Mouse (Mus musculus): ENCODE data around the gene Gp5.
A peak's percentile ranks its signal among the peaks of the same experiment; 100 is the strongest.

Gene Gp5

GRCm38 (mm10) chr16:30275558-30276340 lies 34.8 kb downstream of the Gp5 start:
- no peak for DNase-seq

DNA sequence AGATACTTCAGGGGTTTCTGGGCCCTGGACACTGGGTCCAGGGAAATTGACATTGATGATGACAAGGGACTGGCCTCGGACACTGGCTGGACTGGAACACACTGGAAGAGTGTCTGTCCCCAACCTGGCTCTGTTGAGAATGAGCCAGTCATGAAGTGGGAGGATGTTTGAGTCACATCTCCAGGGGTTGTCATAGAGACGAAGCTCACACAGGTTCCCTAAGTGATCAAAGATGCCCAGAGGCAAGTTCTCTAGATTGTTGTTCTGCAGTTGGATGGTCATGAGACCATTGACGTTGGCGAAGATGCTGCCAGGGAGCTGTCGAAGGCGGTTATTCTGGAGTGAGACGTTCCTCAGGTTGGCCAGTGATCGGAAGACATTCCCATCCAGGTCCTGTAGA lies 37.5 kb downstream of the Gp5 start:
- DNase-seq: no peak

DNA sequence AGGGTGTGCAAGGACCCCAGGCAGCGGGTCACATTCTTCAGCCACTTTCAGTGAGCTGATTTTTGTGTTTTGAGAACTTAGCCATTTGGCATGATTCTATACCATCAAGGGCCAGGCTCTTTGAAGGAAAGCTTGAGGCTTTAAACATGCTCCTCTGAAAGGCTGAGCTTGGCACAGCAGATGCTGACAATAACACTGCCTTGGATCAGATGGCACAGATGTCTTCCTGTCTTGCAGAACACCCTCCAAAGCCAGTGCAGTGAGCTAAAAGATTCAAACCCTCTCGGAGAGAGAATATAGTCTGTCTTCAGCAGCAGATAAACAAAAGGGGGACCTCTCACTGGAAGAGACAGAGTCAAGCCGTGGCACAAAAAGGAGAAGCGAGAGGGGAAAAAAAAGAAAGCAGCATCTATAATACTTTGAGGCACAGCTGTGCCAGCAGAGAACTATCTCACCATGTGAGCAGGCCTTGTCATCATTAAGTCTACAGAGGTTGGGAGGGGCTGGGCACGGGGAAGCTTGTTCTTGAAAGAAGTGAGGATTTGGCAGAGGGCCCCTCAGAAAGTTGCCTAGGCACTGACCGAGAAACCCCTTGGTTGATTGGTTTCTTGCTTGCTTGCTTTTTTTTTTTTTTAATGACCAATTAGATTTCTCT lies 38.5 kb downstream of the Gp5 start:
- DNase-seq: no peak

DNA sequence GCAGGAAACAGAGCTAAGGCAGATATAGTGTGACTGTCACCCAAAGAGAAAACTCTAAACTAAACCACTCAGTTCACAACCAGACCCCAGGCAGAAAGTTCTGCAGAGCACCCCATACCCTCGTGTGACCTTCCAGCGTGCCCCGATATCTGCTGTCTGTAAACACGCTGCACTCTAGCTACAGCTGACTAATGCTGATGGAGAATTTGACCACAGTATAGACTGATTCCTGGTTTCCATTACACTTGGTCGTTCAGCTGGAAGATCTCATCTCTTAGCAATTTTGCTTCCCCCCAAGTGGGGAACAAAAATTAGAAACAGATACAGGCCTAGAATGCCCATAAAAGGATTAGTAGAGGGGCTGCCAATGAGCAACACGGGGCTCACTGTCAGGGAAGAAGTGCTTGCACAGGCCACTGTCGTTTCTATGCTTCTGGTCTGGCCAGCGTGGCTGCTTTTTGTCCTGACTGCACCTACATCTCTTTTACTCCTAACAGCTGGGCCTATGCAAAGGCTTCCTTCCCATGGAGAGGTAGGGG lies 39.3 kb downstream of the Gp5 start:
- no peak for DNase-seq

DNA sequence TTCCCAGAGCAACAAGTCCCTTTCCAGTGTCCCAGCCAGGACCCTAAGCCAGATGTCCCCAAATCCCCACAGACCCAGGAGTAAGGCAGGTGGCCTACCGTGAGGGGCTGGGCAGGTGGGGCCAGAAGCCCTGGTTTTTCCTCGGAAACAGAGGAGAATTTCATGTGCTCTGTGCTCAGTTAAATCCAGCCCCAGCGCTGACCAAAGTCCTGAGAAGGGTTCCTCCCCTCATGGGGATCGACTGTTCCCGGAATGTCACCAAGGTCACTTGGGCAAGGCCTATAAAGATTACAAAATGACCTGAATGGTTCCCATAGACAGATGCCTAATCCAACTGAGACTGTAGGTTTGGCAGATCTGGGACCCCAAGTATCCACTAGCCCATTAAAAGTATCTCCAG lies 43.2 kb downstream of the Gp5 start, which contains the start of gene Cpn2:
Cpn2 (minus strand) TSS at position 141 of the 400 bp plus-strand sequence.
- no peak for DNase-seq

DNA sequence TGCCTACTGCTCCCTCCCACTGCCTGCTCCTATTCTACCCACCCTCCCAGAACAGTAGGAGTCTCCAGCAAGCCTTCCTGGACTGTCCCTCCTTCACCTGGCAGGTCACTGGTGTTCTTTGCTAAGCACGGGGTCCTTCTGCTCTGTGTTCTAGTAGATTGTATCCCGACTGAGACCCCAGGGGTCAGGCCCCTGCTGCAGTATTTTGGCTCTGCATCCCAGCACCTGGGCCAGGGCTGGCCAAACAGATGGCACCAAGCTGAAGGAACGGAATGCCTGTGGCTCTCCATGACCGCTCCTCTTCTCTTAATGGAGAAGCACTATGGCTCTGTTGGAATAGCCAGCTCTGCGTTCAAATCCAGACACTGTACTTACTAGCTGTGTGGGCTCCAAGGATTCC lies 44.0 kb downstream of the Gp5 start:
- no peak for DNase-seq

DNA sequence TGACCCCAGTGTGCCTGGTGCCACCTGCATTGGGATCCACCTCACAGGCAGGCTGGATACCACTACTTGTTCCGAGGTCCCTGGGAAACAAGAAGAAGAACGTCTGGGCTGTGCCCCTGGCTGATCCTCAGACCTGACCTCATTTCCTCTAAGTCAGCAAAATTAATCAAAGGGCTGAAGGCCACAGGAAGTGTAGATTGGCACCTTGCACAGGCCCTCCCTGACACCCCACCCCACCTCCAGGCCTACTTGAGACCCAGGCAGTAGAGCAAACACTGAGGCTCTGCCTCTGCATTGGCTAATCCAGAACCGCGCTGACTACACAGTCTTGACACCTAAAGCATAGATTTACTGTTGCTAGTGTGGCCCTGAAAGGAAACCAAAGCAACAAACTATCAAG lies 45.0 kb downstream of the Gp5 start:
- no peak for DNase-seq

DNA sequence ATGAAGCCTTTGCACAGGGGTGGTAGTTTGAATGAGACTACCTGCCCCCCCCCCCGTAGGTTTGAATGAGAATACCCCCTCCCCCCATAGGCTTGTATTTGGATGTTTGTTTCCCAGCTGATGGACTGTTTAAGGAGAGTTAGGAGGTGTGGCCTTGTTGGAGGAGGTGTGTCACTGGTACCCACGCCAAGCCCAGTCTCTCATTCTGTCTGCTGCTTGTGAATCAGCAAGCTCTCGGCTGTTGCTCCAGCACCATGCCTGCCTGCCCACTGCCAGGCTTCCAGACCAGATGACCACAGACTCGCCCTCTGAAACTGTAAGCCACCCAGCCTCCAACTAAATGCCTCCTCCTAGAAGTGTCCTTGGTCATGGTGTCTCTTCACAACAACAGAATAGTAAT lies 47.4 kb downstream of the Gp5 start:
- DNase-seq: no peak

DNA sequence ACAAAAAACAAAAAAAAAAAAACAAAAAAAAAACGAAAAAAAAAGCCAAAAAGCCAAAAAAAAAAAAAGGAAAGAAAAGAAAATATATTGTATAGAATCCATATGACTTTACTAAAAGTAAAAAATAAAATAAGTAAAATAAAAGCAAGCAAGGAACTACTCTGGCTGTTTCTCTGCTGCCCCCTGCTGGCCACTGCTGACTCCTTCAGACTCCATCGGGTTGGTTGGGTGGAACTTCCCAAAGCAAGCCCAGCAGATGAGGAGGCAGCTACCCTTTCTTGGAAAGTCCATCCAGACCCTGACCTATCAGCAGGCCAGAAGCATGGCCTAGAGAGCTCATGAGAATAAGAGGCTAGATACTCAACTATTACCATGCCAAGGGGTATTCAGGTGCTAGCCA lies 47.9 kb downstream of the Gp5 start:
- peak; percentile 30 to 75 for DNase-seq

GRCm38 (mm10) chr16:30262157-30262556 lies 48.4 kb downstream of the Gp5 start:
- DNase-seq: no peak

DNA sequence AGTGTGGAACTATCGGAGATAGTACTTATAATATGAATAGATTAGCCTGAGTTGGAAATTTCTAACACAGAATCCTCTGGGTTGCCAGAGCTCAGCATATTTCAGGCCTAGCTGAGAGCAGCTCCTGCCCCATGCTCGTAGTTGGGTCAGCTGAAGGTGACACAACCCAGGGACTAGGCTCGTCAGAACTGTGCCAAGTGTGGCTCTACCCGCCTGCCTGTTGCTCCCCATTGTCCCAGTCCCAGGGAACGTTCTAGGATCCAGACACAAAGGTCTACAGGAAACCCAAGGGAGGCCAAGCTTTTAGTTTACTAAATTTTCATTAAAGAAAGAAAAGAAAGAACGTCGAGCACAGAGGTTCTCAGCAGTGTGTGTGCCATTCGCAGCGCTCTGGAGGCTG lies 49.2 kb downstream of the Gp5 start:
- no peak for DNase-seq

- peak; percentile 69 to 71 for DNase-seq
Observed at GRCm38 (mm10) chr16:30260012-30260635, 50.5 kb downstream of the Gp5 start.

- DNase-seq: no peak
Observed at GRCm38 (mm10) chr16:30259444-30259843, 51.1 kb downstream of the Gp5 start.

DNA sequence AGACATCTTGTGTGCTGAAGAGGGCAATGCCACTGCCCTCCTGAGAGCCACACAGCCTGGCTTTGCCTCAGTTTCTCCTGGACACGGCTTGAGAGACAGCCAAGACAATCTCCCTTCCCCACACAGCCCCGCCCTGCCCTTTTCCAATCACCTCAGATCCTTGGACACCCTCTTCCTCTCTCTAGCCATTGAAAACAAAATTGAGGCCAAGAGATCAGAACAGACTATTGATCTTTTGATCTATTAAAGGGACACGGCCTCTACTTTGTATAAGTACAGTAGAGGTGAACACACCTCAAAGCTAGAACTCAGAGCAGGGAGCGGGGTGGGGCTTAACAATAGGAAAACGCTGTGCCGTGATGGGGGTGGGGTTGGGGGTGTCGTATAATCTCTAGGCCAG lies 52.1 kb downstream of the Gp5 start:
- no peak for DNase-seq

DNA sequence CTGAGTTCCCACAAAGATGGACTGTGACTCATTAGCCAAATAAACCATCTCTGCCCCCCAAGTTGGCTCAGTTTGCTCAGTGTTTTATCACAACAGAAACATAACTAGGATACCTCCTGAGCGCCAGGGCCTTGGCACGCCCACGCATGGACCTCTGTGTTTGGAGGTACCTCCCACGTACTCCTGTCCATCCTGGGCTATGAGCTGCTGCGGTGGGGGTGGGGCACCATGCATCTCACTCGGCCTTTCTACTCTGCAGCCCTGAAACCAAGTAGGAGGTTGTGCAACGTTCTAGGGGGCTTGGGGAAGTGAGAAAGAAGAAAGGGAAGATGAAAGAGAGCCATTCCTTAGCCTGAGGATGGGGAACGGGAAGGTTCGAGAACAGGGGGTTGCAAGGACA lies 52.9 kb downstream of the Gp5 start:
- DNase-seq: no peak

Measured in kidney, adult 8-10 months (tissue).